Mouse (Mus musculus) layer of hippocampus, adult 8-10 months (tissue): Measurements from ENCODE around the gene Kcnk16. TPM values are rescaled to one million over a fixed set of nuclear protein-coding genes. Genes with fewer than 3 reads are reported as not detected.

Experiments used
- total RNA-seq, 4 experiments: library from RNA; stranded (reverse); gene quantifications; 2 replicates each; pipeline ENCODE4 v1.2.4; 2022

The Kcnk16 gene
- total RNA-seq, 4 experiments from 2014 or later = not detected

Other genes starting within 250 kb of the Kcnk16 start
- 1 to 10 TPM; 4.2 to 5.9 (median 4.8) TPM for gene Saysd1, start 130.7 kb downstream of the Kcnk16 start, total RNA-seq
- gene Kcnk5, start 87.4 kb downstream of the Kcnk16 start, total RNA-seq = under 1 TPM; 0.33 to 0.71 (median 0.48) TPM
- gene Nudt13, start 25.5 kb upstream of the Kcnk16 start, total RNA-seq = 10 to 100 TPM; 22.9 to 32.4 (median 28.4) TPM
- gene Ecd, start 78.9 kb upstream of the Kcnk16 start, total RNA-seq = 10 to 100 TPM; 30.2 to 35.7 (median 32.7) TPM
- 10 to 100 TPM; 43.4 to 58.3 (median 47.2) TPM for gene Fam149b, start 79.0 kb upstream of the Kcnk16 start, total RNA-seq
- 10 to 100 TPM; 26.3 to 30.9 (median 29.7) TPM for gene Dnajc9, start 119.7 kb upstream of the Kcnk16 start, total RNA-seq
- 10 to 100 TPM; 30.8 to 41.2 (median 35.5) TPM for gene Mrps16, start 124.4 kb upstream of the Kcnk16 start, total RNA-seq
- 1 to 10 TPM in 3 of 4 experiments, under 1 TPM in 1; 0.93 to 2.9 (median 2.3) TPM for gene Cfap70, start 183.0 kb upstream of the Kcnk16 start, total RNA-seq
- 10 to 100 TPM; 84.3 to 86.7 (median 85.4) TPM for gene Anxa7, start 210.9 kb upstream of the Kcnk16 start, total RNA-seq
- 1 to 10 TPM in 1 of 4 experiments, under 1 TPM in 3; 0.71 to 1.3 (median 0.96) TPM for gene Mss51, start 227.7 kb upstream of the Kcnk16 start, total RNA-seq